Comparison of ENCODE assay signal across 8 mouse cellular contexts in genomic region chr12:108338572-108339190, GRCm38 (mm10). TPM values are rescaled to one million over a fixed set of nuclear protein-coding genes. Genes with fewer than 3 reads are reported as not detected.
DNase-seq lines count a peak whose midpoint lies in the region; ATAC-seq and TF ChIP-seq lines count a peak whose summit lies in the region.

No protein-coding gene starts in this region.

- TF ChIP-seq POLR2A in bone marrow, adult 2 months (IDR thresholded peaks at IDR 0.05; ENCODE audit: borderline replicate concordance, control insufficient read depth, low read depth, low read length) = no peak
- TF ChIP-seq POLR2A in liver, adult 2 months (IDR thresholded peaks at IDR 0.05; ENCODE audit: extremely low read depth, insufficient read depth, low read length) = no peak

- WGBS in bone marrow, adult 2 months = 15% methylated on average over 14 of the region's 14 CpGs
- 31% methylated on average over 14 of the region's 14 CpGs for WGBS in liver, adult 2 months

- ATAC-seq in inflammation-experienced regulatory T-cells, adult 6 months = no peak

- no peaks in the 10 kb centered on the region for H3K79me2 ChIP-seq in liver, adult 2 months (ENCODE audit: control insufficient read depth, insufficient read depth, low read length)

- H3K4me3 ChIP-seq in bone marrow, adult 2 months (replicated peaks; ENCODE audit: control insufficient read depth, low read depth, low read length) = no peak overlapping the region
- no peak overlapping the region for H3K4me3 ChIP-seq in liver, adult 2 months (ENCODE audit: insufficient read depth, low read depth, low read length)

- no peaks in the 10 kb centered on the region for H3K36me3 ChIP-seq in liver, adult 2 months (ENCODE audit: control insufficient read depth, insufficient read depth, low read length)
- H3K36me3 ChIP-seq in splenic B cell, adult 2 months (ENCODE audit: control insufficient read depth, insufficient read depth, low read length, poor library complexity, severe bottlenecking) = no peaks in the 10 kb centered on the region

- no peaks in the 10 kb centered on the region; the same call in none of the 2 replicates for H3K4me1 ChIP-seq in bone marrow, adult 2 months (ENCODE audit: control insufficient read depth, insufficient read depth, low read length)
- H3K4me1 ChIP-seq in liver, adult 2 months (ENCODE audit: control insufficient read depth, insufficient read depth, low read length) = no peaks in the 10 kb centered on the region

- peak; percentile 35 to 43 for DNase-seq in layer of hippocampus, adult 18-20 months (ENCODE audit: low spot score in 2 of 2)
- DNase-seq in layer of hippocampus, adult 8-10 months (ENCODE audit: low spot score in 2 of 2) = no peak
- DNase-seq in ES-CJ7 (ENCODE audit: low read depth, low spot score) = peak; percentile 75
- DNase-seq in heart, postnatal 10 days = peak; percentile 28 to 61
- peak; percentile 28 for DNase-seq in liver, adult 2 months (ENCODE audit: extremely low read depth, low read depth, low spot score)
- peak; percentile 31 for DNase-seq in splenic B cell, adult 2 months (ENCODE audit: low read depth, low spot score)

- H3K9ac ChIP-seq in liver, adult 2 months (ENCODE audit: low read depth, low read length) = no peak overlapping the region

- H3K27me3 ChIP-seq in liver, adult 2 months (ENCODE audit: control insufficient read depth, insufficient read depth, low read length) = peaks cover 3% of the 10 kb centered on the region; the same call in 1 of the 2 replicates
- H3K27me3 ChIP-seq in splenic B cell, adult 2 months (ENCODE audit: control insufficient read depth, insufficient read depth, low read length, poor library complexity, severe bottlenecking) = no peaks in the 10 kb centered on the region

- H3K27ac ChIP-seq in bone marrow, adult 2 months (ENCODE audit: control insufficient read depth, insufficient read depth, low read depth, low read length, poor library complexity) = no peak overlapping the region
- H3K27ac ChIP-seq in liver, adult 2 months (replicated peaks; ENCODE audit: insufficient read depth, low read depth, low read length) = no peak overlapping the region

- intact Hi-C loops in heart, postnatal 10 days (cut with DNase I) = no loop called here

- peak; percentile 53 for TF ChIP-seq CTCF in bone marrow, adult 2 months (IDR thresholded peaks at IDR 0.05; ENCODE audit: control insufficient read depth, insufficient read depth, low read length)
- peak; percentile 76 for TF ChIP-seq CTCF in liver, adult 2 months (IDR thresholded peaks at IDR 0.05; ENCODE audit: low read depth, low read length)

RNA-seq across cellular contexts. Expression of gene Cyp46a1, which starts 4.5 kb away (rescaled TPM):
- total RNA-seq in layer of hippocampus, adult 18-20 months (2021) = 100 to 1,000 TPM; 159 to 175 TPM
- total RNA-seq in layer of hippocampus, adult 8-10 months (2022) = 100 to 1,000 TPM; 162 to 181 (median 170) TPM
- polyA plus RNA-seq in bone marrow, adult 2 months (2011; ENCODE audit: insufficient read depth, insufficient read length, low replicate concordance, missing spikeins) = 0.72 TPM in 1 of 2 replicates, not detected in the other
- 1 to 10 TPM in 1 of 2 experiments, under 1 TPM in 1; 0.69 to 2.3 TPM for total RNA-seq in heart, postnatal 10 days (2021)
- total RNA-seq in liver, adult 2 months (2014; rRNA removed) = 0.81 and 0.83 TPM in 2 replicates
- 2.5 and 3.0 TPM in 2 replicates for polyA plus RNA-seq in liver, adult 2 months (2012; rRNA removed)
- not detected for polyA plus RNA-seq in inflammation-experienced regulatory T-cells, adult 6 months (2017; shearing (Covaris generic))

RNA-seq across cellular contexts. Expression of gene Eml1, which starts 32.1 kb away (rescaled TPM):
- 10 to 100 TPM; 46.1 to 50.2 TPM for total RNA-seq in layer of hippocampus, adult 18-20 months (2021)
- 10 to 100 TPM; 43.0 to 51.1 (median 47.0) TPM for total RNA-seq in layer of hippocampus, adult 8-10 months (2022)
- 0.56 and 4.7 TPM in 2 replicates for polyA plus RNA-seq in bone marrow, adult 2 months (2011; ENCODE audit: insufficient read depth, insufficient read length, low replicate concordance, missing spikeins)
- total RNA-seq in heart, postnatal 10 days (2021) = 10 to 100 TPM; 82.1 to 94.6 TPM
- 2.6 and 2.9 TPM in 2 replicates for total RNA-seq in liver, adult 2 months (2014; rRNA removed)
- polyA plus RNA-seq in liver, adult 2 months (2012; rRNA removed) = 1.3 and 2.0 TPM in 2 replicates
- polyA plus RNA-seq in inflammation-experienced regulatory T-cells, adult 6 months (2017; shearing (Covaris generic)) = not detected

RNA-seq across cellular contexts. Expression of gene Hhipl1, which starts 32.6 kb away (rescaled TPM):
- 1 to 10 TPM; 6.1 to 6.4 TPM for total RNA-seq in layer of hippocampus, adult 18-20 months (2021)
- 1 to 10 TPM; 5.6 to 8.5 (median 7.1) TPM for total RNA-seq in layer of hippocampus, adult 8-10 months (2022)
- 0.18 TPM in 1 of 2 replicates, not detected in the other for polyA plus RNA-seq in bone marrow, adult 2 months (2011; ENCODE audit: insufficient read depth, insufficient read length, low replicate concordance, missing spikeins)
- total RNA-seq in heart, postnatal 10 days (2021) = 1 to 10 TPM; 1.5 to 3.2 TPM
- 0.20 and 0.55 TPM in 2 replicates for total RNA-seq in liver, adult 2 months (2014; rRNA removed)
- 0.37 and 0.50 TPM in 2 replicates for polyA plus RNA-seq in liver, adult 2 months (2012; rRNA removed)
- polyA plus RNA-seq in inflammation-experienced regulatory T-cells, adult 6 months (2017; shearing (Covaris generic)) = not detected

Comparison
In these comparisons a context has a peak if more than half of its experiments do, and no peak if none do; other contexts are left out.
1. DNase-seq: peak in layer of hippocampus, adult 18-20 months (2 of 2), ES-CJ7 (single experiment), heart, postnatal 10 days (2 of 2), liver, adult 2 months (single experiment) and splenic B cell, adult 2 months (single experiment); none in layer of hippocampus, adult 8-10 months (0 of 2).
2. RNA of gene Cyp46a1, which starts 4.5 kb away (total RNA-seq): 162 to 181 TPM in layer of hippocampus, adult 8-10 months and 159 to 175 TPM in layer of hippocampus, adult 18-20 months; 0.69 to 2.3 TPM in heart, postnatal 10 days and 0.81 to 0.83 TPM in liver, adult 2 months; every median in the first group is over 10 times any median in the second.
3. RNA of gene Eml1, which starts 32.1 kb away (total RNA-seq): 82.1 to 94.6 TPM in heart, postnatal 10 days, 46.1 to 50.2 TPM in layer of hippocampus, adult 18-20 months and 43.0 to 51.1 TPM in layer of hippocampus, adult 8-10 months; 2.6 to 2.9 TPM in liver, adult 2 months; every median in the first group is over 10 times any median in the second.